Mouse (Mus musculus) limb, embryonic 12.5 days (tissue): ENCODE data around the gene Nnmt. TPM values are rescaled to one million over a fixed set of nuclear protein-coding genes. Genes with fewer than 3 reads are reported as not detected.

ENCODE experiments used
- ATAC-seq: fragments of 200-750 bp; cut with Nextera tagmentation; 2 replicates; pipeline ENCODE4 v1.8.0; 2017; ENCODE audit warnings: low read depth, moderate TSS enrichment; ENCODE audit not compliant: insufficient number of reproducible peaks, insufficient read depth, low FRiP score, low TSS enrichment
- H3K27ac ChIP-seq: fragments of 300-500 bp; sonication (generic); 2 replicates; pipeline ENCODE4 v1.5.1; 2016; ENCODE audit warnings: mild to moderate bottlenecking, moderate library complexity
- H3K27me3 ChIP-seq: fragments of 300-500 bp; sonication (generic); 2 replicates; pipeline ENCODE4 v1.6.1; 2016; ENCODE audit warnings: mild to moderate bottlenecking, moderate library complexity
- H3K36me3 ChIP-seq: fragments of 300-500 bp; sonication (generic); 2 replicates; pipeline ENCODE4 v1.6.1; 2016; ENCODE audit warnings: mild to moderate bottlenecking, moderate library complexity
- H3K4me1 ChIP-seq: fragments of 300-500 bp; sonication (generic); replicated peaks from 2 replicates; pipeline ENCODE4 v1.6.1; 2016
- H3K4me2 ChIP-seq: fragments of 300-500 bp; sonication (generic); 2 replicates; pipeline ENCODE4 v1.6.1; 2016; ENCODE audit warnings: mild to moderate bottlenecking, moderate library complexity
- H3K4me3 ChIP-seq: fragments of 300-500 bp; sonication (generic); replicated peaks from 2 replicates; pipeline ENCODE4 v1.5.1; 2016; ENCODE audit warnings: mild to moderate bottlenecking
- H3K9ac ChIP-seq: fragments of 300-500 bp; sonication (generic); replicated peaks from 2 replicates; pipeline ENCODE4 v1.6.1; 2016; ENCODE audit warnings: mild to moderate bottlenecking, moderate library complexity
- H3K9me3 ChIP-seq: fragments of 300-500 bp; sonication (generic); 2 replicates; pipeline ENCODE4 v1.6.1; 2016; ENCODE audit warnings: mild to moderate bottlenecking, moderate library complexity
- WGBS: fragments of 180-500 bp; shearing (Covaris S2); methylation state at CpG from one replicate; pipeline ENCODE4 v1.1.7; 2016; 5-methylcytosine and 5-hydroxymethylcytosine counted together
- polyA plus RNA-seq: library from polyadenylated mRNA; unstranded; fragments of >200 nt; fragmentation: Nextera tagmentation; extraction: Ambion mirVana; gene quantifications from 2 replicates; pipeline ENCODE4 v1.2.1, GENCODE M21; 2016

Nnmt gene
- polyA plus RNA-seq, 1 experiment from 2014 or later: 2.0 TPM

GRCm38 (mm10) chr9:48633147-48633546 is 28.2 kb upstream of the Nnmt start:
- 78% methylated on average over 6 of the region's 6 CpGs for WGBS
- H3K27ac ChIP-seq: no peak overlapping the region
- ATAC-seq: no peak

GRCm38 (mm10) chr9:48619268-48619667 is 14.3 kb upstream of the Nnmt start:
- Histone ChIP-seq H3K9me3 (no peaks in the 10 kb centered on the region), H3K4me1 (0 out of 2 replicates have a peak, but pooled peaks cover 3% of the 10 kb centered on the region), H3K4me3 (no peak overlapping the region), H3K36me3 (no peaks in the 10 kb centered on the region), H3K4me2 (no peak overlapping the region), H3K27me3 (peaks cover 13% of the 10 kb centered on the region), H3K27ac (no peak overlapping the region), H3K9ac (no peak overlapping the region)
- WGBS: 87% methylated on average over 1 of the region's 1 CpGs
- ATAC-seq: no peak

More at GRCm38 (mm10) chr9:48633147-48633546, 28.2 kb upstream of the Nnmt start:
- no peak overlapping the region for H3K4me3 ChIP-seq
- no peak overlapping the region for H3K9ac ChIP-seq
- H3K4me1 ChIP-seq: no peaks in the 10 kb centered on the region
- H3K36me3 ChIP-seq: no peaks in the 10 kb centered on the region
- H3K9me3 ChIP-seq: no peaks in the 10 kb centered on the region
- no peak overlapping the region for H3K4me2 ChIP-seq
- H3K27me3 ChIP-seq: peaks cover 25% of the 10 kb centered on the region

- no peak overlapping the region for H3K27ac ChIP-seq
- peak overlapping the region; percentile 39 for H3K4me2 ChIP-seq
- no peak; the same call in 1 of the 2 replicates for ATAC-seq
- no peaks in the 10 kb centered on the region for H3K9me3 ChIP-seq
- H3K27me3 ChIP-seq: peaks cover 13% of the 10 kb centered on the region
- H3K9ac ChIP-seq: peak overlapping the region; percentile 35; the same call in 1 of the 2 replicates
- H3K36me3 ChIP-seq: no peaks in the 10 kb centered on the region
- 0 out of 2 replicates have a peak, but pooled peaks cover 3% of the 10 kb centered on the region for H3K4me1 ChIP-seq
- 25% methylated on average over 6 of the region's 6 CpGs for WGBS
- H3K4me3 ChIP-seq: no peak overlapping the region
These were observed 13.6 kb upstream of the Nnmt start for GRCm38 (mm10) chr9:48618589-48618988.

- no peak overlapping the region for H3K27ac ChIP-seq
- H3K9me3 ChIP-seq: no peaks in the 10 kb centered on the region
- H3K4me3 ChIP-seq: no peak overlapping the region
- WGBS: 86% methylated on average over 8 of the region's 8 CpGs
- H3K4me1 ChIP-seq: 0 out of 2 replicates have a peak, but pooled peaks cover 3% of the 10 kb centered on the region
- H3K9ac ChIP-seq: no peak overlapping the region
- ATAC-seq: no peak
- H3K36me3 ChIP-seq: no peaks in the 10 kb centered on the region
- H3K27me3 ChIP-seq: peaks cover 13% of the 10 kb centered on the region
- peak overlapping the region; percentile 39 for H3K4me2 ChIP-seq
These were observed 13.2 kb upstream of the Nnmt start for GRCm38 (mm10) chr9:48618111-48618510.

GRCm38 (mm10) chr9:48617511-48618010 is 12.6 kb upstream of the Nnmt start:
- no peaks in the 10 kb centered on the region for H3K36me3 ChIP-seq
- ATAC-seq: no peak
- no peak overlapping the region for H3K4me3 ChIP-seq
- H3K4me1 ChIP-seq: 0 out of 2 replicates have a peak, but pooled peaks cover 3% of the 10 kb centered on the region
- no peak overlapping the region for H3K27ac ChIP-seq
- H3K4me2 ChIP-seq: no peak overlapping the region
- no peaks in the 10 kb centered on the region for H3K9me3 ChIP-seq
- WGBS: 85% methylated on average over 3 of the region's 3 CpGs
- H3K27me3 ChIP-seq: peaks cover 13% of the 10 kb centered on the region
- H3K9ac ChIP-seq: no peak overlapping the region

- H3K36me3 ChIP-seq: no peaks in the 10 kb centered on the region
- 75% methylated on average over 4 of the region's 4 CpGs for WGBS
- no peak for ATAC-seq
- H3K4me1 ChIP-seq: peaks cover 5% of the 10 kb centered on the region
- no peak overlapping the region for H3K4me3 ChIP-seq
- H3K27me3 ChIP-seq: no peaks in the 10 kb centered on the region
- no peak overlapping the region for H3K9ac ChIP-seq
- no peak overlapping the region for H3K27ac ChIP-seq
- H3K9me3 ChIP-seq: no peaks in the 10 kb centered on the region
- no peak overlapping the region for H3K4me2 ChIP-seq
These were observed 8.3 kb upstream of the Nnmt start for GRCm38 (mm10) chr9:48613221-48613620.

GRCm38 (mm10) chr9:48612542-48612941 is 7.6 kb upstream of the Nnmt start:
- Histone ChIP-seq H3K27me3 (no peaks in the 10 kb centered on the region), H3K4me2 (no peak overlapping the region), H3K9me3 (no peaks in the 10 kb centered on the region), H3K4me3 (no peak overlapping the region), H3K27ac (no peak overlapping the region), H3K9ac (no peak overlapping the region), H3K4me1 (peaks cover 5% of the 10 kb centered on the region), H3K36me3 (no peaks in the 10 kb centered on the region)
- no peak for ATAC-seq
- 89% methylated on average over 5 of the region's 5 CpGs for WGBS

GRCm38 (mm10) chr9:48611032-48611431 is 6.1 kb upstream of the Nnmt start:
- Histone ChIP-seq H3K9me3 (no peaks in the 10 kb centered on the region), H3K27ac (no peak overlapping the region)
- WGBS: 4% methylated on average over 1 of the region's 1 CpGs

GRCm38 (mm10) chr9:48609734-48610133 is 4.8 kb upstream of the Nnmt start:
- WGBS: 73% methylated on average over 4 of the region's 4 CpGs
- H3K4me3 ChIP-seq: no peak overlapping the region
- ATAC-seq: no peak

More at GRCm38 (mm10) chr9:48611032-48611431, 6.1 kb upstream of the Nnmt start:
- no peak overlapping the region for H3K4me3 ChIP-seq
- no peak for ATAC-seq
- H3K4me1 ChIP-seq: peaks cover 5% of the 10 kb centered on the region
- H3K9ac ChIP-seq: no peak overlapping the region
- no peaks in the 10 kb centered on the region for H3K36me3 ChIP-seq
- no peak overlapping the region for H3K4me2 ChIP-seq
- no peaks in the 10 kb centered on the region for H3K27me3 ChIP-seq

GRCm38 (mm10) chr9:48607417-48607816 is 2.5 kb upstream of the Nnmt start:
- no peak overlapping the region for H3K27ac ChIP-seq
- H3K27me3 ChIP-seq: no peaks in the 10 kb centered on the region
- no peaks in the 10 kb centered on the region for H3K36me3 ChIP-seq
- H3K4me1 ChIP-seq: peaks cover 5% of the 10 kb centered on the region
- H3K4me2 ChIP-seq: no peak overlapping the region
- no peaks in the 10 kb centered on the region for H3K9me3 ChIP-seq
- H3K4me3 ChIP-seq: no peak overlapping the region
- ATAC-seq: no peak
- no peak overlapping the region for H3K9ac ChIP-seq
- 74% methylated on average over 7 of the region's 7 CpGs for WGBS

More at GRCm38 (mm10) chr9:48609734-48610133, 4.8 kb upstream of the Nnmt start:
- no peaks in the 10 kb centered on the region for H3K27me3 ChIP-seq
- H3K9ac ChIP-seq: no peak overlapping the region
- H3K4me2 ChIP-seq: no peak overlapping the region
- H3K36me3 ChIP-seq: no peaks in the 10 kb centered on the region
- no peak overlapping the region for H3K27ac ChIP-seq
- no peaks in the 10 kb centered on the region for H3K9me3 ChIP-seq
- peaks cover 5% of the 10 kb centered on the region for H3K4me1 ChIP-seq

GRCm38 (mm10) chr9:48606171-48606570 is 1.2 kb upstream of the Nnmt start:
- 90% methylated on average over 7 of the region's 7 CpGs for WGBS
- Histone ChIP-seq H3K9ac (no peak overlapping the region), H3K4me3 (no peak overlapping the region), H3K27ac (no peak overlapping the region), H3K36me3 (no peaks in the 10 kb centered on the region), H3K9me3 (no peaks in the 10 kb centered on the region), H3K4me2 (no peak overlapping the region), H3K4me1 (peaks cover 3% of the 10 kb centered on the region), H3K27me3 (no peaks in the 10 kb centered on the region)
- no peak for ATAC-seq

- no peak for ATAC-seq
- no peaks in the 10 kb centered on the region for H3K27me3 ChIP-seq
- no peak overlapping the region for H3K27ac ChIP-seq
- H3K9ac ChIP-seq: no peak overlapping the region
- WGBS: 88% methylated on average over 5 of the region's 5 CpGs
- no peaks in the 10 kb centered on the region for H3K36me3 ChIP-seq
- H3K9me3 ChIP-seq: no peaks in the 10 kb centered on the region
- no peak overlapping the region for H3K4me2 ChIP-seq
- no peak overlapping the region for H3K4me3 ChIP-seq
- no peaks in the 10 kb centered on the region; the same call in 1 of the 2 replicates for H3K4me1 ChIP-seq
These were observed 744 bp upstream of the Nnmt start for GRCm38 (mm10) chr9:48605697-48606096.
